Mouse (Mus musculus) brain, embryonic 14.5 days (tissue): ENCODE measurements around the gene Ppp1r3c.

Experiments
- CTCF ChIP-seq: fragments of 200-500 bp; IDR thresholded peaks from 2 replicates; pipeline ENCODE4 v1.5.1; 2012; ENCODE audit warnings: inconsistent platforms, mild to moderate bottlenecking, moderate library complexity, borderline replicate concordance; ENCODE audit not compliant: insufficient read depth, insufficient read length; ENCODE audit errors: extremely low read depth
- POLR2A ChIP-seq: fragments of 200-500 bp; IDR thresholded peaks from 2 replicates; pipeline ENCODE4 v1.6.1; 2012; ENCODE audit warnings: mild to moderate bottlenecking, inconsistent platforms, borderline replicate concordance; ENCODE audit not compliant: poor library complexity, insufficient read depth, insufficient read length, severe bottlenecking; ENCODE audit errors: extremely low read depth

GRCm38 (mm10) chr19:36768084-36768483 lies 31.6 kb upstream of the Ppp1r3c start:
- TF ChIP-seq POLR2A (no peak), CTCF (no peak)
